Mouse (Mus musculus) embryo, embryonic 10.5 days (tissue): Measurements from ENCODE around the gene Kmt2a.
"Not testable (repeated sequence)": the region's sequence is repeated elsewhere in the genome, so short reads cannot be mapped to it uniquely, and the experiment has no call there.

Experiments
- DNase-seq: peaks from one replicate; pipeline ENCODE4 v3.0.0-alpha.2; 2015; ENCODE audit warnings: low spot score

The Kmt2a gene

DNA sequence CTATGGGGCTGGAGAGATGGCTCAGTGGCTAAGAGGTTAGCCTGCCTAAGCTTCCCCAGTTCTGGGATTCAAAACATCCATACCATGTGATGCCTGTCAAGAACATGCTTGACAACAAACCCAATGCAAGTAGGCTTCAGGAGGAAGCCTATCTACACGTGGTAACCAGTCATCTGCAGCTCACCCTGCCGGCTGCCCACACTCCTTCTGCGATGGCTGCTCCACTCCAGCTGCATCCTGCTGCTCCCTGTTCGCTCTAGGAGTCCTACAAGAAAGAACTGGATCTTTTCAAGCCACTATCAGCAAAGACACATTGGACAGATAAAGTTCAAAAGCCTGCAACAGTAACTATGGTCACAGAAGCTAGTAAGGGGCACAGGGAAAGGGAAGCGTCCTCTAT, 63.6 kb downstream of the Kmt2a start:
- DNase-seq, result no peak

DNA sequence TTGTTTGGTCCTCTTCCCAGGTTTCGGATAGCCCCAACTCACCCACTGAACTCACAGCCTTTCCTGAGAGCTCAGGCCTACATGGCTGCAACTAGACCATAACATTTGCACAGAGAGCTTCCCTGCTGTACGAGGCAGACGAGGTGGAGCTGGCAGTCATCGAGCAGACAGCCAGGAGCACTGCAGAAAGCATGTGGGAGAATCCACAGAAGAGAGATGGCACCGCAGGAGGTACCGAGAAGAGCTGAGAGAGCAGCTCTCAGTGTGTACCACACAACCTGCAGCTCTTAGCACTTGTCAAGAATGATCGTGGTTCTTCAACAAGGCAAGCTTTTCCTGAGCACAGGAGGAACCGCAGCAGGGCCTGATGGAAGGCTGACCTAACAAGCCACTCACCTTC, 66.9 kb downstream of the Kmt2a start:
- no peak for DNase-seq

DNA sequence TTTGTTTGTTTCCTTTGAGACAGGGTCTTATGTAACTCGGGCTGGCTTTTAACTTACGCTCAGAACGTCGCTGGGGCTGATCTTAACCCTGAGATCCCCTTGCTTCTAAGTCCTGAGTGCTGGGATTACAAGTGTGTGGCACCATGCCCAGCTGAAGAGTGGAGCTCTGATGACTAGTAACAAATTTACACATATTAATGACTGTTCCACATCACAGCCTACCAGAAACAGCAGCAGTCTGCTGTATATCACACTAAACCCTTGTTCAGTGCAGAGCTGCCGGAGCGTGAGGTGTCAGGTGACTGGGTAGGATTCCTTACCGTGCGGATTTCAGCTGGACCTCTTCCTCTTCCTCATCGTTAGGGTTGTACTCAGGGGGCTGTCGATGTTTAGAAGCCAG, 70.8 kb downstream of the Kmt2a start:
- no peak for DNase-seq

DNA sequence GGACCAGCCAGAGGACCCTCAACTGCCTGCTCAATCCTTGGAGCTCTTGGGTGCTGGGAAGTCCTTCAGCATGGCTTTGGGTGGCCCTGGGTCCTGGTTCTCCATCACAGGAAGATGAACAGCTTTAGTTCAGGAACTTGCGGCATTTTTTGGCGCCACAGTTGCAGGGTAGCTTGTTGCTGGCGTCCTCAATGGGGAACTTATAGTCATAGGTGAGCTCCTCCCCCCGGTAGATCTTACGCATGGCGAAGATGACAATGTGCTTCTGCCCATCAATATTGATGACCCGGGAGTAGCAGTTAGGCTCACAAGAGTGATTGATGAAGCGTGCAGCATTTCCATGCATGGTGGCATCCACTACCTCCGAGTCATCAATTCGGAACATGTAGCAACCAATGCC, 73.3 kb downstream of the Kmt2a start:
- DNase-seq, result no peak

DNA sequence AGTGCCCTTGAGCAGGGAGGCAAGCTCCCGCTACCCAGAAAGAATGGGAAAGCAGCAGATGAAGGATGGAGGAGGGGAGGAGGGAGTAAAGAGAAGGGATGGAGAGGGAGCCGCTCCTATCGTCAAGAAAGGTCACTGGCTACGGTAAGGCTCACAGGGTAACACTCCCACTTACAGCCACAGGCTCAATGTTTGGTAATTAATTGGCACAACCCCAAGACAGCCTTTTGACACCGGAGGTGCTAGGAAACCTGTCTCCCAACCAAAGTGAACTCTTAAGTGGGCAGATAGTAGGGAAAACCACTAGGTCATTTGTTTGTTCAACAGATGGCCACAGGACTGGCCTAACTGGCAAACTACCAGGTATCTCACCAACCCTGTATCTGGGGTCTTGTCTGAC, 74.0 kb downstream of the Kmt2a start:
- no peak for DNase-seq

DNA sequence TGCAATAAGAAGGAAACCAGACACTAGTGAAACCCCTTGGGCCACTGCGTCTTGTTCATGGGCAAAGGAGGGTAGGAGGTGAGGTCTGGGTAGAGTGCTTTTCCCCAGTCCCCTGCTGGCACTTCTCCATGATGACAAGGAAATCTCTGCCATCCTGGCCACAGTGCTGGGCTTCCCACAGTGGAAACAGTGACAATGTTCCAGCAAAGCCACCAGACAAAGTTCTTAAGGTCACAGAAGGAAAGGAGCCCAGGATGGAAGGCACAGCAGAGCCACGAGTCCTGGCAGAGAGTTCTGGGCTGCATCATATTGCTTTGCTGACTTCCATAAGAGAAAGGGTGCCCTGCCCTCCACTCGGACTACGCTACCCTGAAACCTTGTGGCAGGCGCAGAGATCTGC, 75.6 kb downstream of the Kmt2a start:
- no peak for DNase-seq

DNA sequence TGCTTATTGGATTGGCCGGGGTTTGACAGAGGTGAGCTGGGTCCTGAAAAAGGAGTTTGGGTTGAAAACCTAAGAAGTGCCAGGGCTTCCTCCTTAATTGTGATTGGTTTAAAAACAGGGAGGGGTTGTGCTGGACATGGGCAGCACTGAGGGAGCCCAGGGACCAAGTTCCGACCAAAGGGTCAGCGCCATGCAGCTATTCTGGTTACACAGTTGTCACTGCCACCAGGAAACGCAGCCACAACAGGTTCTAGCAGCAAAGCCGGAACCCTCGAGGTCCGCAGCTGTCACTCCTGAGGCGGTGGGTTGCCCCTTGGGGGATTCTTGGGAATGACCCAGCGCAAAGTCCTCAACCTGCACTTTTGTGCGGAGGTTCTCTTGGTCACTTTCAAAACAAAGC, 76.4 kb downstream of the Kmt2a start:
- DNase-seq, result no peak

DNA sequence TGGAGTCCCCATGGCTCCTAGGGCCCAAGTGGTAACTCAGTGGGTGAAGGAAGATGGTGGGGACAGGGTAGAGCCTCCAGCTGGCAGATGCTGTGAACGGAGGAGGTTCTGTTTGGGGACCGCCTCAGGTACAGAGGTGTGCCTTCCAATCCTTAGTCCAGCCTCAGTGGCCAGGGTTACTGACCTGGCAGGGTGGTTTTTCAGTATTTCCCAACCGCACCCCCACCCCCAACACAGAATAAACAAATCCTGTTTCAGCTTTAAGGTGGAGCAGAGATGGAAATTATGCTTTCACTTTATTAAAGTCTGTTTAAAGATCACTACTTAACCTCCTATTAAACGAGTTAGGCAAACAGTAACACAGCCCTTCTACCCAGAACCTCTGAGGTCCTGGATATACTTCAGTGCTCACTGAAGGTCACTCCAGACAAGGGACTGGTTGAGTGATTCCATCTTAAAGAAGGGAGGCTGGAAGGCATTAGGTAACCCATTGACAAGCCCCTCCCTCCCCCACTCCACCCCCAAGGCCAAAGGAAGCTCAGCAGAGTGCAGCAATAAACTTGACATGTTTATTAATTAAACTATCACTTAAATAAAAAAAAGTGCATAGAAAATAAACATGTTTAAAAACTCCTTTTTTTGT, 78.2 kb downstream of the Kmt2a start, which contains the start of gene Ttc36:
Gene Ttc36 (minus strand): TSS at position 265 of the 643 bp plus-strand sequence.
- no peak for DNase-seq

DNA sequence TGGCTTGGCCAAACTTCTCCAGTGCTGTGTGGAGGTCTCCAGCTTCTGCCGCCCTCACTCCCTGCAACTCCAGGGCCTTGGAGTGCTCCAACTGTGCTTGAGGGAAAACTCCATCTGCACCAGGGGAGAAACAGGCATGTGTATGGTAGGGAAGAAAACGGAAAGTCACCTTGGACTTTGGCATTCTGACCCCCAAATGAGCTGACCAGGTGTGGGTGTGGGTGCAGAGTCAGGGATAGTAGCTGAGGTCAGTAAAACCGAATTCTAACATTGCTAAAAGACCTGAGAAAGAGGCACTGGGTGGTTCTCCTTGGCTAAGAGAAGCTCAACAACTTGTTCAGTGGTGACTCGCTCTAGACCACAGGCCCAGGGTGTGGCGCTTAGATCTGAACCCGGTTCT, 79.4 kb downstream of the Kmt2a start:
- no peak for DNase-seq

DNA sequence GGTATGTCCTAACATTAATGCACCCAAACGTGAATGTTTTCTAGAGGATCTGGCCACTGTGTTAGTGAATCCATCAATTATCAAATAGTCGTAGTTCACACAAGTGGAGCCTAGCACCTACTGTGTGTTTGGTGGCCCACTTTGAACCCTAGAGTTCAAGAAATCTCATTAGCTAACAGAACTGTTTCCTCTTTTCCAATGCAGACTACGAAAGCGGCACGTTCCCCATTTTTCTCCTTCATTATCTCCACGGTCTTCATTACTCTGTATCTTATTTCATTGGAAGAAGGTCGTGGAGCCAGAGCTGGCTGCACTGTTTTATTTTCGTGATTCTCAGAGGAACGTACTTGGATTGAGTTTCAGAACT, 81.2 kb downstream of the Kmt2a start:
- no peak for DNase-seq

DNA sequence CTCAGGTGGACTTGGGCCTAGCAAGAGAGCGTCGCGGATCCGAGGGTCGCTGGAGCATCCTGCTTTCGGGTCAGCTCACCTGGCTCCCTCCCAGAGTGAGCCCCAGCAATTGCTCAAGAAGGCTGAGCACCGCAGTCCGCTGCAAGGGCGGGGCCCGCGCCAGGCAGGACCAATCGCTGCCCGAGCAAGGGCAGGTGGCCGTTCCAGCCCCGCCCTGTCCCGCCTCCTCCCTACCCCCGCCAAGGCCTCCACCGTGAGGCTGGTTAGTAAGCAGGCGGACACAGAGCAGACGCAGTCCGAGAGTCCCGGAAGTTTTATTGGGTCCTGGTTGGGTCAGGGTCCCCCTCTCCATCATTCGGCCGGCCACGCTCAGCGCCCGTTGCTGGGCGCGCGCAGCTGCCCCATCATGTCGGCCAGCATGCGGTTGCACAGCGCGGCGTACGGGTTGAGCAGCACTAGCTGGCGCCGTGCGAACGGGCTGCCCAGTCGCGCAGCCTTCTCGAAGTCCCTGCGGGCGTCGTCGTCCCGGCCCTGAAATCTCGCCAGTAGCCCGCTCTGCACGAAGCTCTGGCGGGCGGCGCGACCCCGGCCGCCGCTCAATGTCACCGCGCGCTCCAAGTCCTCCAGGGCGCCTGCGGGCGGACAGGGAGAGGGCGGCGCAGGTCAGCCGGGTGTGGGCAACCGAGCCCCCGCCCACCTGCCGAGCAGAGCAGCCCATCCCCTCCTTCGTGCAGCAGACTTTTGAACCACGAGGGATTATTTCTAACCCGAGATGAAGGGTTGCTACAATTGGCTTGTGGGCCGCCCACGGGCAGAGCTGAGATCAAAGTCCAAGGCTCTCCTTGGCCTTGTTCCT, 81.8 kb downstream of the Kmt2a start, which contains the start of gene Tmem25:
Gene Tmem25 (minus strand): TSS at position 206 of the 856 bp plus-strand sequence.
- DNase-seq, result peak; percentile 85

DNA sequence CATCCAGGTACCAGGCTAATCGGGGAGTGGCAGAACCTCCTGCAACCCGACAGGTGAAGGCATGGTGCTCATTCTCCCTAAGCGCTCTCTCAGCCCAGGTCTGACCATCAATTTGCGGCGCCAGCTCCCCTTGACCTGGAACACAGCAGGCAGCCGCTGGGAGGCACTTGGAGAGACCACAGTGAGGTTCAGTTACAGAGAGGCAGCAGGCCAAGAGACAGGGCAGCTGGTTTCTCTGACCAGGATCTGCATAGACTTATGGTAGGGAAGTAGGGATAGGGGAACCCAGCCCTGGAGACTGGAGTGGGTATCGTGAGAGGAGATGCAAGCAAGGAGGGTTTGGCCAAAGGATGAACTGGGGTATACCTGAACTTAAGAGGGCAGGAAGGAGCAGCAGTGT, 82.8 kb downstream of the Kmt2a start:
- DNase-seq, result no peak

DNA sequence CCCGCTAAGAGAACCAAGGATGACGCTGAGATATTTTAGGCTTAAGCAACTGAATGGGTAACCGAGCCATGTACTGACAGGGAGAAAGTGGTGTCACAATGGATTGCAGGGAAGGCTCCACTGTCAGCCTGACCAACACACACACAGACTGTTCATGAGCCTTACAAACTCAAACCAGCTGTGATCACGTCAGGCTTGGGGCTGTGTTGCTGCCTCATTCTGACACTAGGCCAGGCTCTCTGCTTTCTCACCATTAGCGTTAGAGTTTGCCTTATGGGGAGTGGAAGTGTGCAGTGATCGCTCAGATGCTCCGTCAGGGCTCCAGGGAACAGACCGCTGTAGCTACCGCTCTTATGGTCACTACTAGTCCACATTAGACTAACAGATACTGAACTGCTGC, 88.3 kb downstream of the Kmt2a start:
- no peak for DNase-seq

DNA sequence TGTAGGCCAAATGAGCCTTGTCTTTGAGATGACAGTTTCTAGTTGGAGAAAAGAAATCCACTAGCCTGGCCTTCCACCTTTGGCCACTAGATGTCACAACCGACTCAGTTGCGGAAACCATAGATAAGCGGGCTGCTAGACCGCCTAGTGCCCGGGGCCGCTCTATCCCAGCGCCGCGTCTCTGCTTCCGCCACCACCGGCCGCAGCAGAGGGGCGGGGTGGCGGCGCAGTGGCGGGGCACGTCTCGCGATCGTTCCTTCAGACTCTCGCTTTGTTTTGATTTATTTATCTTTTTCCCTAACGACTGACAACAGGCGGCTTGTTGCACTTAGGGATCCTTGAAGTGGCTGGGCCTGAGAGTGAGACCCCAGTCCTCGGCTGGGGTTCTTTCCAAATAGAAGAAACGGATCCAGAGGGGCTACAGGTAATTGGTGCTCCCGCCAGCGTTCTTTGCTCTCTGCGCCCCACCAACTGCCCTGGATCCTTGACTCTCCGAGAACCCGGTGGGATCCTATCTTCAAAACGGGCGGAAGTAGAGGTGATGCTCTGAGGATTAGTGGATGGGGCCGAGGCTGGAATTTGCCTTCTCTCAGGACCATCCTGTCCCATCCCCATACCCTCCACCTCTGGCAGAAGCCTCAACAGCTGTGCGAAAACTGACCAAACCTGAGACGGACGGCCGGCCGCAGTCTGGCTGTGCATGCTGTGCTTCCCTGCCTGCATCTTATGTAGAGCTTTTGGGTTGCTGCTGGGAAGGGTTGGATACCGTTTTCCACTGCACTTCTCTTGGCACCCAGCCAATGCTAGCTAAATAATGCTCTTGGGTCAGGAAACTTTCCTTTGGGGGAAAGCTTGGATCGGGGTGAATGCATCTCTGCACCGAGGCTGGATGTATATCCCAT, 108.1 kb downstream of the Kmt2a start:
- peak; percentile 98 for DNase-seq

DNA sequence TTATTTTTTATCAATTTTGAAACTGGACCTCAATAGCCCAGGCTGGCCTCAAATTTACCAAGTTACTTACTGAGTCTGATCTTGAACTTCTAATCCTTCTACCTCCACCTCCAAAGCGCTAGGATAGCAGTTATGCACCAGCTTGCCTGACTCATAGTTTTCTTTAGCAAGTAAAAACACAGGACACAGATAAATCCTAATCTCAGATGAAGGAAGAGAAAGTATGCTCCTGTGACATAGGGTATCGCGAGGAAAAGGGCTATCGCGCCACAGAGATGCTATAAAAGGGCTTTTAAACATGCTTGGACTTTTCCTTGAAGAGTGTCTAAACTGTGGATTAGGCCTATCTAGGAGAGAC, 108.7 kb downstream of the Kmt2a start:
- no peak for DNase-seq

DNA sequence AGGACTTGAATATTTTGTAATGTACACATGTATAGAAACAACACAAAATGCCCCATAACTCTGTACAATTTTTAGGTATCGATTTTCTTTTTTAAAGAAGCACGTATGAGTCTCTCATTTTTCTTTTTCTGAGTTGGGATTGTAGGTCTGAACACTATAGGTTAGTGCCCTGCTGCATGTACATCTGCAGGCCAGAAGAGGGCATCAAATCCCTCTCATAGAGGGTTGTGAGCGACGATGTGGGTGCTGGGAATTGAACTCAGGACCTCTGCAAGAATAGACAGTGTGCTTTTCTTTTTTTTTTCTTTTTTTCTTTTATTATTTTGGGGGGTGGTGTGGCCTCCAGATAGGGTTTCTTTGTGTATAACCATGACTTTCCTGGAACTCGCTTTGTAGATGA, 109.7 kb downstream of the Kmt2a start:
- DNase-seq, result no peak

DNA sequence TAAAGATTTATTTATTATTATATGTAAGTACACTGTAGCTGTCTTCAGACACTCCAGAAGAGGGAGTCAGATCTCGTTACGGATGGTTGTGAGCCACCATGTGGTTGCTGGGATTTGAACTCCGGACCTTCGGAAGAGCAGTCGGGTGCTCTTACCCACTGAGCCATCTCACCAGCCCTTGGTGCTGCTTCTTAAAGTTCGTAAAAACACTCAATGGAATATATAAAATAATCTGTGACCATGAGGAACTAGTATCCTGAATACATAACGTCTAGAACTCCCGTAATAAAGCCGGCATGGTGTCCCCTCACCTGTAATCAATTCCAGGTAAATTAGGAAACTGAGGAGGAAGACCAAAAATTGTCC, 113.1 kb downstream of the Kmt2a start:
- DNase-seq, result not testable (repeated sequence)

DNA sequence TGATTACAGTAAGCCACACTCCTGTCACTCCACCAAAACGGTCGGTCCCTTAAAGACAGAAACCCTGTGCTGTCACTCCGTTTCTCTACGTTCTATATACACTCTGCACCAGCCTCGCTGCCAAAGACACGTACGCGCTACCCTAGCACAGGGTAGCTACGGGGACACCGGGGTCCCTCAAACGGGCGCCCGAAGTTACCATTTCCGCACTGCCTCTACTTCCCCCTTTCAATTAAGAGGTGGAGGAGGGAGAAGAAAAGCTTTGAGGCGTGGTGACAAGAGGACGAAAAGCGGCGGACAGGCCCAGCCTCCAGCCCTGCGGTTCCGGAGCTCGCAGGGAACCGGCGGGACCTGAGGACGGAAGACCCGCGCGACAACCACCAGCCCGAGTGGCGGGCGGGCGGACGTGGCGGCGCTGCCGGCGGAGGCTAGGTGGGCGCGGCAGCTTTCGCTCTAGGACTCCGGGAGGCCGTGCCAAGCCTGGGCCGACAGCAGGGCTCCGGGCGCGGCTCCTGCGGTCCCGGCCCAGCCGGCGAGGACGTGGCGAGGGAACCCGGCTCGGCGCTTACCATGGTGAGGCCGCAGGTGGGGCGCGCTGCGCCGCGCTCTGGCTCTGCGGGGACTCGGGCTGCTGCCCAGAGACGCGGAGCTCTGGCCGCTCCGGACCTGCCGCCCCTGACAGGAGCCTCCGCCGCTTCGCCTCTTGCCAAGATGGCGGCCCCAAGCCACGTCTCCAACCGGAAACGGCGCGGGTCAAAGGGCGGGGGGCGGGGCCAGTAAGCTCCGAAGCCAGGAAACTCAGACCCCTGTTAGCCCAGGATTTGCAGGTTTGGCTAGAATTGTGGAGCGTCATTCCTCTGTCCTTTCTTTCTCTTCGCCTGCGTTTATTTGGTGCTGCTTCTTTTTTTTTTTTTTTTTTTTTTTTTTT, 113.7 kb downstream of the Kmt2a start, which contains the start of the genes Arcn1 and Ift46:
Gene Arcn1 (minus strand): TSS at position 745 of the 928 bp plus-strand sequence.
Gene Ift46 (plus strand): TSS at position 808 of the 928 bp plus-strand sequence.
- DNase-seq, result peak; percentile 95

DNA sequence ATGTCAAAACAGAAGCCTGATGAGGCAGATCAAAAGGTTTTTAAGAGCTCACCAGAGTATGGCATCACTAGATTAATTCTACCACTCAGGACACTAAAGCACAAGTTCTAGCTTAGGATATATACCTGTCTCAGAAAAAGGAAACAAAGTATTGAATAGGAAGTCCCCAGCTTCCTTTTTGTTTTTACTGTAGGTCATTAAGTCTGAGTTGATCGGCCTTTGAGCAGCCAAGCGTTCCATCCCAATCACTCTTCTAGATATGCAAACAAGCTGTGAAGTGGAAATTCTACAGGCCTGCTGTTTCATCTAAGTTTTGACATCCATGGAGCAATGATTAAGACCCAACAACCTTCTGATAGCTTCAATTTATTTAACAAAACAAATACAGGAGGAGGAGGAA, 120.2 kb downstream of the Kmt2a start:
- no peak for DNase-seq
